Mouse (Mus musculus): Measurements from ENCODE around the gene Ttc39b. TPM values are rescaled to one million over a fixed set of nuclear protein-coding genes. Genes with fewer than 3 reads are reported as not detected.

The Ttc39b gene
- polyA plus RNA-seq, 1 experiment = 1.9 TPM

- Histone ChIP-seq H3K36me3 (ENCODE audit: control insufficient read depth, insufficient read depth, low read length) (peaks cover 47% of the 10 kb centered on the region), H3K27me3 (ENCODE audit: control insufficient read depth, insufficient read depth, low read length) (no peaks in the 10 kb centered on the region), H3K4me3 (ENCODE audit: low read depth, low read length) (no peak overlapping the region), H3K4me1 (ENCODE audit: control insufficient read depth, insufficient read depth, insufficient read length, low read length) (no peaks in the 10 kb centered on the region), H3K27ac (ENCODE audit: insufficient read depth, low read depth, low read length) (no peak overlapping the region)
- WGBS = 63% methylated on average over 9 of the region's 9 CpGs
- TF ChIP-seq CTCF (IDR thresholded peaks at IDR 0.05; ENCODE audit: extremely low read depth, insufficient read length, insufficient replicate concordance, low read depth, low read length) = no peak
- no peak for TF ChIP-seq POLR2A (IDR thresholded peaks at IDR 0.05; ENCODE audit: low read depth, low read length)
Measured at GRCm38 (mm10) chr4:83228664-83229283, 95.3 kb downstream of the Ttc39b start.

GRCm38 (mm10) chr4:83228073-83228472 is 96.0 kb downstream of the Ttc39b start:
- H3K27ac ChIP-seq (ENCODE audit: insufficient read depth, low read depth, low read length) = no peak overlapping the region
- H3K4me3 ChIP-seq (ENCODE audit: low read depth, low read length) = no peak overlapping the region
- H3K27me3 ChIP-seq (ENCODE audit: control insufficient read depth, insufficient read depth, low read length) = no peaks in the 10 kb centered on the region
- no peak for TF ChIP-seq POLR2A (IDR thresholded peaks at IDR 0.05; ENCODE audit: low read depth, low read length)
- no peak for TF ChIP-seq CTCF (IDR thresholded peaks at IDR 0.05; ENCODE audit: extremely low read depth, insufficient read length, insufficient replicate concordance, low read depth, low read length)
- H3K4me1 ChIP-seq (ENCODE audit: control insufficient read depth, insufficient read depth, insufficient read length, low read length) = no peaks in the 10 kb centered on the region
- 88% methylated on average over 10 of the region's 10 CpGs for WGBS
- peaks cover 47% of the 10 kb centered on the region for H3K36me3 ChIP-seq (ENCODE audit: control insufficient read depth, insufficient read depth, low read length)

- no peaks in the 10 kb centered on the region for H3K4me1 ChIP-seq (ENCODE audit: control insufficient read depth, insufficient read depth, insufficient read length, low read length)
- no peak overlapping the region for H3K27ac ChIP-seq (ENCODE audit: insufficient read depth, low read depth, low read length)
Measured at GRCm38 (mm10) chr4:83225633-83226360, 98.3 kb downstream of the Ttc39b start.

GRCm38 (mm10) chr4:83224242-83224641 is 99.8 kb downstream of the Ttc39b start:
- WGBS = 41% methylated on average over 5 of the region's 5 CpGs
- Histone ChIP-seq H3K27ac (ENCODE audit: insufficient read depth, low read depth, low read length) (no peak overlapping the region), H3K4me1 (ENCODE audit: control insufficient read depth, insufficient read depth, insufficient read length, low read length) (no peaks in the 10 kb centered on the region), H3K36me3 (ENCODE audit: control insufficient read depth, insufficient read depth, low read length) (peaks cover 32% of the 10 kb centered on the region), H3K27me3 (ENCODE audit: control insufficient read depth, insufficient read depth, low read length) (no peaks in the 10 kb centered on the region), H3K4me3 (ENCODE audit: low read depth, low read length) (no peak overlapping the region)
- TF ChIP-seq POLR2A (IDR thresholded peaks at IDR 0.05; ENCODE audit: low read depth, low read length) (no peak), CTCF (IDR thresholded peaks at IDR 0.05; ENCODE audit: extremely low read depth, insufficient read length, insufficient replicate concordance, low read depth, low read length) (no peak)

More at GRCm38 (mm10) chr4:83225633-83226360, 98.3 kb downstream of the Ttc39b start:
- peaks cover 39% of the 10 kb centered on the region for H3K36me3 ChIP-seq (ENCODE audit: control insufficient read depth, insufficient read depth, low read length)
- H3K27me3 ChIP-seq (ENCODE audit: control insufficient read depth, insufficient read depth, low read length) = no peaks in the 10 kb centered on the region
- H3K4me3 ChIP-seq (ENCODE audit: low read depth, low read length) = no peak overlapping the region
- TF ChIP-seq POLR2A (IDR thresholded peaks at IDR 0.05; ENCODE audit: low read depth, low read length) (no peak), CTCF (IDR thresholded peaks at IDR 0.05; ENCODE audit: extremely low read depth, insufficient read length, insufficient replicate concordance, low read depth, low read length) (no peak)
- WGBS = 67% methylated on average over 8 of the region's 8 CpGs

DNA sequence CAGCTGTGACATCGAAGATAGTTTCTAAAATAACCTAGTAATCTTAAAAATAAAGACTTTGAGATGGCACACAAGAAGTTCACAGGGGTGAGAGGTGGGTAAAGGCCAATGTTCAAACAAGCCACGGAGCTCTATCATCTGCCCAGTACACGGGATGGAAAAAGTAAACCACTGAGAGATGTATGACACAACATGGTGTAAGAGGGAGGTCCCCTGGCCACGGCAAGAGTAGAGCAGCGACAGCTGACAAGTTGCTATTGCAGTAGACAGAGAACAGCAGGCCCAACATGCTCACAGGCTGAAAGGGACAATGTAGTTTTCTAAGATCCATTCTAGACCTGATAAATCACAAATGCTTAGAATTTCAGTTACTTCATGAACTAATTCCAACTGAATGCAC is 100.9 kb downstream of the Ttc39b start:
- no peak overlapping the region for H3K27ac ChIP-seq (ENCODE audit: insufficient read depth, low read depth, low read length)
- no peaks in the 10 kb centered on the region for H3K4me1 ChIP-seq (ENCODE audit: control insufficient read depth, insufficient read depth, insufficient read length, low read length)
- H3K27me3 ChIP-seq (ENCODE audit: control insufficient read depth, insufficient read depth, low read length) = no peaks in the 10 kb centered on the region
- H3K36me3 ChIP-seq (ENCODE audit: control insufficient read depth, insufficient read depth, low read length) = peaks cover 27% of the 10 kb centered on the region
- WGBS = 78% methylated on average over 5 of the region's 5 CpGs
- TF ChIP-seq POLR2A (IDR thresholded peaks at IDR 0.05; ENCODE audit: low read depth, low read length) = no peak
- H3K4me3 ChIP-seq (ENCODE audit: low read depth, low read length) = no peak overlapping the region

- 79% methylated on average over 13 of the region's 13 CpGs for WGBS
- Histone ChIP-seq H3K36me3 (ENCODE audit: control insufficient read depth, insufficient read depth, low read length) (peaks cover 14% of the 10 kb centered on the region), H3K4me3 (ENCODE audit: low read depth, low read length) (no peak overlapping the region), H3K27me3 (ENCODE audit: control insufficient read depth, insufficient read depth, low read length) (no peaks in the 10 kb centered on the region), H3K27ac (ENCODE audit: insufficient read depth, low read depth, low read length) (no peak overlapping the region), H3K4me1 (ENCODE audit: control insufficient read depth, insufficient read depth, insufficient read length, low read length) (no peaks in the 10 kb centered on the region)
- TF ChIP-seq POLR2A (IDR thresholded peaks at IDR 0.05; ENCODE audit: low read depth, low read length) (no peak), CTCF (IDR thresholded peaks at IDR 0.05; ENCODE audit: extremely low read depth, insufficient read length, insufficient replicate concordance, low read depth, low read length) (no peak)
Measured at GRCm38 (mm10) chr4:83220761-83221557, 103.1 kb downstream of the Ttc39b start.

- TF ChIP-seq CTCF (IDR thresholded peaks at IDR 0.05; ENCODE audit: extremely low read depth, insufficient read length, insufficient replicate concordance, low read depth, low read length) = no peak
- no peak for TF ChIP-seq POLR2A (IDR thresholded peaks at IDR 0.05; ENCODE audit: low read depth, low read length)
- peaks cover 6% of the 10 kb centered on the region for H3K36me3 ChIP-seq (ENCODE audit: control insufficient read depth, insufficient read depth, low read length)
- 85% methylated on average over 5 of the region's 5 CpGs for WGBS
Measured at GRCm38 (mm10) chr4:83219253-83219652, 104.8 kb downstream of the Ttc39b start.

More at GRCm38 (mm10) chr4:83219253-83219652, 104.8 kb downstream of the Ttc39b start:
- no peaks in the 10 kb centered on the region for H3K27me3 ChIP-seq (ENCODE audit: control insufficient read depth, insufficient read depth, low read length)
- H3K4me1 ChIP-seq (ENCODE audit: control insufficient read depth, insufficient read depth, insufficient read length, low read length) = no peaks in the 10 kb centered on the region
- no peak overlapping the region for H3K27ac ChIP-seq (ENCODE audit: insufficient read depth, low read depth, low read length)
- H3K4me3 ChIP-seq (ENCODE audit: low read depth, low read length) = no peak overlapping the region

Measured in small intestine, adult 2 months (tissue).